Mouse (Mus musculus) 3134 (cell line): ENCODE measurements around the gene Gm49380.

Experiments used
- DNase-seq: peaks from one replicate; pipeline ENCODE4 v3.0.0-alpha.2; 2011; ENCODE audit warnings: low spot score; ENCODE audit not compliant: insufficient read length; ENCODE audit errors: extremely low read depth

The Gm49380 gene

DNA sequence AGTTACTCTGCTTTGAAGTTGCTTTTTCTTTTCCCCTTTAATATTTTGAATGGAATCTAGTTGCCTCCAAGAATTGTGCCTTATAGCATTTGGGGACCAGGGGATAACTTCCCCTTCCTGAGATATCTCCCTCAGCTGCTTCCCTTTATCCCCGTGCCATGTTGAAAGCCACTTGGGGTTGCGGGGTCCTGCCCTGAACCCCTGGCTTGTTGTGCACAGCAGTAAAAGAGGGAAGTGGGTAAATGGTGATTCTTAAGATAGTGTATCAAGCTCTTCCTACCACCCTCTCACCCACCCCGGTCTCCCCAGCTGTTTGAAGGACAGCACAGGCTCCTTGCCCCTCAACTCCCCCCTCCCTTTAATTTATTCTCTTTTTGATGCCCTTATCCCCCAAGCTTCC, 18.6 kb downstream of the Gm49380 start:
- no peak for DNase-seq

DNA sequence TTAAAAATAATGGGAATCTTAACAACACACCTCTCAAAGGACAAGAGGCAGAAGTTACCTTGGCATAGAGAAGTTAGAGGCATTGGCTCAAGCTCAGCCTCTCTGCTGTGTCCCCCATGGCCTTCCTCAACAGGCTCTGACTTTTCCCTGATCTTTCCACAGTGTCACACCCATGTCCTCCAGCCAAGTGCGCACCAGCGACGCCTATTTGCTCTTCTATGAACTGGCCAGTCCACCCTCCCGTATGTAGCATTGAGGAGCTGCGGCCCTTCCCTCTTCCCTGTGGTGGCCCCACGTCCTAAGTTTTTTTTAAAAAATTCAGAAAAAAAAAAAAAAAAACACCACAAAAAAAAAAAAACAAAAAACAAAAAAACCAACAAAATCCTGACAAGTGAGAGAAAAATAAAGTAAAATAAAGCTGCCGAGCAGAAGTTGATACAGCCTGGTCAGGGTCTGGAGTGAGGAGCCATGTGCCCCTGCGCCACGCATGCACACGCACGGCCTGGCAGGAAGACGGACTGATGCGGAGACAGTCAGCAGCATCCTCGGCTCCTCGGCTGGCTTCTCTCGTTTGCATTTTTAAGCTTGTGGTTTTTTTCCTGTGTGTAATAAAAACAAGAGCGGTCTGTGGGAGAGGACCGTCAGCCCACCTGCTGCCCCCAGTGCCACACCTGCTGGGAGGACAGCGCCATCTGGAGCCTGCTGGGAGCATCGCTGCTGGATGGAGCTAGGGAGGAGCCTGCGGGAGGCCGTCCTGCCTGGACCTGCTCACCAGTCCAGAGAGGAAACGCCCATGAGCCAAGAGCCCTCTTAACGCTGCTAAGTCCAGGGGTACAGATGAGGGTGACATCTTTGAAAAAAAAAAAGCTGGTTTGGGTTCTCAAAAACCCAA, 19.4 kb downstream of the Gm49380 start:
- DNase-seq, result no peak

DNA sequence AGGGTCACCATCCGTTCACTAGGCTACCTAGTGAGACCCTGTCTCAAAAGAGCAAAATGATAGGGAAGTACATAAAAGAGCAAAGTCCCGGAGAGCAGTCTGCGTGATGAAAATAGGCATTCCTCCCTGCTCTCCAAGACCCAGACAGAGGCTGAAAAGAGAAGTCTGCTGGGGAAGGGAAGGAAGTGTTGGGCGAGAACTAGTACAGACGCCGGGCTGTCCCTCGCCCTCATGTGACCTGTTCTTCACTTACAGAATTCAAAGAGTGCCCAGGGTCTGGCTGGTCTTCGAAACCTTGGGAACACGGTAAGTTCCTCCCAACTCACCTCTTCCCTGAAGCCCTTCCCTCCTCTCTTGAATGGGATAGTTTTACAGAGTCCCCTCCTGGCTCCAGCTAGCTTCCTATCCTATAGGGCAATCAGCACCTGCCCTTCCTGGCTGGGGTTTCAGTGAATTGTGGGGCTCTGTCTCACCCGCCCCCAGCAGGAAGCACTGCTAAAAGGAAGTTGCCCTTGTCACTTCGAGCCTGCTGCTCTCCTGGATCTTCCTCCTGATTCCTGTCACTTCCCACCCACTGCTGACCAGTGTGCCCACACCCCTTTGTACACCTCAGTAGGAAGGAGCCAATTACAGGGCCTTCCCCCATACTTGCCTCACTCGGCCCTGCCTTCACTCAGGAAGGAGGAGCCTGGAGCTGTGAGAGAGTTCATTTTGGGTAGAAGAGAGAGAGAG, 24.3 kb downstream of the Gm49380 start:
- no peak for DNase-seq

DNA sequence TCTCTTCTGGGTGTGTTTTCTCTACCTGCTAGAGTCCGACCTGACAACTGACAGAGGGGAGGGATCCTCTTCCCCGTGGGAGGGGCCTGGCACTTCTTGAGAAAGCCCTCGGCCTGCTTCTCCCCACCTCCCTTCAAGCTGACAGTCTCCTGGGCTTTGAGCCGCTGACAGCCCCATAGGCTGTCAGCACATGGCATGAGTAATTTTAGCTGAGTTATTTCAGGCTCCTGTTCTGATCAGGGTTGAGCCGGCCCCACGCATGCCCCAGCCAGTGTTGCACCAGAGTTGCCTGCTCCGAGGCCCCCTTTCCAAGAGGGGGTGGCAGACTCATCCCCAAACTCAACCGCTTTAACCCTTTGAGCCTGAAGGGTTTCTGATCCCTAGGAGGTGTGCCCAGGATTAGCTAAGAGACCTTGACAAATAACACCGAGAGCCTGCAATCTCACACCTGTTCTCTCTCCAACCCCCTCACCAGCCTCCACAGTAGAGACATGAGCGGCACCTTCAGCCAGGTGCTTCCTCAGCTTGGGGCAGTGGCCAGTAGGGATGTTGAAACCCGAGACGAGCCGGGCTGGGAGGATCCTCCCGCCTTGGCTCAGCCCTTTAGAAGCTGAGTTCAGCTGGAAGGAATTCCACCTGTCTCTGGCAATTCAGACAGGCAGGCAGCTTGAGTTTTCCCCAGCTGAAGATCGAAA, 25.4 kb downstream of the Gm49380 start:
- DNase-seq, result peak; percentile 54

DNA sequence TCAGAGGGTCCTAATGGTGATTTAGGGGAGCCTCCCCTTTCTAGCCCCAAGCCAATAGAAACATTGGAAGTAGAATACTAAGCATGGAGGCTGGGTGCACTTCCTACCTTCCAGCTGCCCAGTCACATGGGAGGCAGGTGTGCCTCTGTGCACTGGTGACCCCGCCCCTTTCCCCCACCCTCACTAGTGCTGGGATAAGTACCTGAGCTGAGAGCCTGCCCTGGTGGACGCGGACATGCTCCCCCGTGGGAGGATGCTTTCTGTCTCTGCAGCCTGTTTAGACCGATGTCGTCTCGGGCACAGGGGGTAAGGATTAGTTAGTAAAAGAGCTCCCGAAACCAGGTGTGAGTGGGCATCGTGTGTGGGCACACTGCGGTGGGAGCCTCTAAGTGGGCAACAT, 26.3 kb downstream of the Gm49380 start:
- DNase-seq, result no peak

DNA sequence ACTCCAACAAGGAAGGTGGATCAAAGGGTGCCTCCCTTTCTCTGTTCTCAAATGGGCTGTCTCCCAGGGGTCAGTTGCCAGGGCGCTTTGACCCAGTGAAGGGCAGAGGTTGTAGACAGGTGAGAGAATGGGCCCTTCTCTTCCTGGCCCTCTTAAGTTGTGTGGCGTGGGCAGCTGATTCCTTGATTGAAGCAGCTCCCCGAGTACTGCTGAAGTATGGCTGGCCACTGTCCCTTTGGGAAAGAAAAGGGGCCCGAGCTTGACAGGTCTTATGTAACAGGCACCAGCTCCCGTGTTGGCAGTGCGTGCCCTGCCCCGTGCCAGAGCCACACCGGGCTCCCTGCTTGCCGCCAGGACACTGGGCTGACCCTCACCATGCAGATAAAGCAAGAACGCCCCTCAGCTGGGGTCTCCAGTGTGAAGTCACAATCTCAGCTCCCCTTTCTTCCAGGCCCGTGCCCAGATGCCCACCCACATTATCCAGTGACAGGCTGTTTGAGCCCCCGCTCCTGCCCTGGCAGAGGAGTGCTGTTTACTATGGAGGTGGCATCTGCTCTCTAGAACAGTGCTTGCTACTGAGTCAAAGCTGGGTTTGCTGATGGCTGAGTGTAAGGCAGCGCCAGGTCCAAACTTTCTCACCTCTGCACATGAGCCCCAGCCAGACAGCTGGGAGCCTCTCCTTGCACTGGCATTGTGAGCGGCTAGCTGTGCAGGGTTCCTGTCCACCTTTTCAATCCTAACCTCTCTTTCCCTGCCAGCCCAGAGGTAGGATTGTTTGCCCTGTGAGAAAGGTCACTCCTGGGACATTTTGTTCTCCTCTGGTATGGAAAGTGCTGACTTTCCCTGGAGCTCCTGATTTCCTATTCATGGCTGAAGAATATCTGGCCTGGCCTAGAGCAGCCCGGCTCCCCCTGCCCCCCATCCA, 27.3 kb downstream of the Gm49380 start:
- DNase-seq, result no peak

DNA sequence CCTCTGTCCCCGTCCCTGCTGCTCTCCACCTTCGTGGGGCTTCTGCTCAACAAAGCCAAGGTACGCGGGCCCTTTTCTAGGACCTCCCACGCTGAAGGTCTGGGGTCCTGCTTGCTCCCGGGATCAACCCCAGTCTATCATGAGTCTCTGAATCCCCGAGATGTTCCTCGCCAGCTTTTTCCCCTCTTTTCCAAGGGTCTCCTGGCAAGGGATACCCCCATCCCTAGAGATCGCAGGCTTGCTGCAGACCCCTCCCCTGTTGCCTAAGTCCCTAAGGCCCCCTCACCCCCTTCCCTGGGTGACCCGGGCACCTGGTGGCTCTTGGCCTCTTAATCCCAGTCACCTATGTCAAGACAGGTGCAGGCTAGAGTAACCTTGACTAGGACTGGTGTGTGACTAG, 28.0 kb downstream of the Gm49380 start:
- no peak for DNase-seq

DNA sequence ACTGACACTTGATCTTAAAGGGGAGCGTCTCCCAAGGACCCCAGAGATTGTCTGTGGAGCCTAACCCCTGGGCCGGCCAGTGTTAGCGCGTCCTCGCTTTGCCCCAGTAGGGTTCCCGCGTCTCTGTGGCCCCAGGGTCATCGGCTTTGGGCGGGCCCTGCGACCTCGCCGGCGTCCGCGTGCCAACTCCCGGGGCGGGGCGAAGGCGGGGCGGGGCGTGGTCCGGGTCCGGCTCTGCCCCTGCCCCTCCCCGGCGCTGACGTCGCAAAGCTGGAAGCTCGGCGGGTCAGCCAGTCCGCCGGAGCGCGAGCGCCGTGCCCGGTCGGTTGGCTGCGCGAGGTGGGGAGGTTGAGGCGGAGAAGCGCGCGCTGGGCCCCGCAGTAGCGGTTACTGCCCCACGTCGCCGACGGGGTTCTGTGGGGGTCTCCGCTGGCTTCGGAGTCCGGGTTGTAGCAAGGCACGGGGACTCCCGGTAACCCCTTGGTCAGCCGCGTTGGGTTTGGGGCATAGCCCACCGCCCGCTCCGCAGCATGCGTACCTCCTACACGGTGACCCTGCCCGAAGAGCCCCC, 28.6 kb downstream of the Gm49380 start:
- DNase-seq, result peak; percentile 58

DNA sequence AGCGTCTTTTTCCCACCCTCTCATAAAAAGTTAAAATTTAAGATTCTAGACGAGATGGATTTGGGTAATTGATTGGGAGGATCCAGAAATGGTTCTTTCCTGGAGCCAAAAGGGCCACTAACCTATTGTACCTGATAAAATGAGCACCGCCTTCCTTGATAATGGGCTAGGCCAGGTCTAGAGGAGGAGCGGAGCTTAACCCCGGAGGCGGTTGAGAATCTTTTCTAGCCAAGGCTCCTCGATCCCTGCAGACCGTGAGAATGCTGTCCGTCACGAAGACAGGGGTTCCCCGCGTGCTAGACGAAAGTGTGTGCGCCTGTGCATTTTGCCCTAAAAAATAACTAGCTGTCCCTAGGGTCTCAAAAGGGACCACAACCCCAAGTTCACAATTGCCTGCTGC, 29.1 kb downstream of the Gm49380 start:
- DNase-seq, result no peak

DNA sequence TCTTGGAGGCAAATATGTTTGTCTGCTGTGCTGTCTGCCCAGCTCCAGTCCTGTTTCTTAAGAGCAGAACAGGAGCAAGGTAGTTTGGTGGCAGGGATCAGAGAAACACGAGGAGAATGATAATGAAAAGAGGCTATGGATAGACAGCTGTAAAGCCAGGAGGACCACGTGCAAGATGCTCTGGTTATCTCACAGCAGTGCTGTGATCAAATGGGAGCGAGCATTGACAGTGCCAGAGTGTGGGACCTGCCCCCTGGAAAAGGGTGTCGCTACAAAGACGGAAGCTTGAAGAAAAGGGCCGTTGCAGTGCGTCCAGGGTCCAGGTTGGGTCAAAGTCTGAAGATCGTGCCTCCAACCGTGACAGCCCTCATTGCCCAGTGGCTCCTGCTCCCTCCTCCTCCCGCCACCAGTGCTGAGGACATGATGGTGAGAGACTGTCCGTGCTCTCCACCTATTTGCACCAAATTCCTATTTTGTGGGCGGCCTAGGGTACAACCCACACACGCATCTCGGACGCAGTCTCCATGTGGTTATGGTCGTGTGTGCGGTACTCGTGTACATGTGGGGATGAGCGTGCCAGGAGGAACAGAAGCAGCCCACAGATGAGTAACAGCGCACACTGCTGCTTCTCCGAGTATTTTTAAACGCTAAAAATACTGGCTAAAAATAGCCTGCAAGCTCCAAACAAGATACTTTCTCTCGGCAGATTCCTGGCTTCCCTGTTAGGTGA, 29.7 kb downstream of the Gm49380 start:
- no peak for DNase-seq

DNA sequence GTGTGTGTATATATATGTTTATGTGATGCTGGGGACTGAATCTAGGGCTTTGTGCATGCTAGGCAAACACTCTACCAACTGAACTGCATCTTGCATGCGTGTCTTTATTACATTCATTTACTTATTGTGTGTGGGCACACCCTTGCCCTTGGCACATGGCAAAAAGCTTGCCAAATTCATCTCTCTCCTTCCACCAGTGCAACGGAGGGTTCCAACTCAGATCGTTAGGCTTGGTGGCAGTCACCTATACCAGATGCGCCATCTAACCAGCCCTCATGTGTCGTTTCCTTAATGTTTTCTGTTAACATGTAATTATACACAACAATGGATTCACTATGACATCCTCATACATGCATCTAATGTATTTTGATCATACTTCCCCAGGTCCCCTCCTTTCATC, 31.0 kb downstream of the Gm49380 start:
- DNase-seq, result no peak

DNA sequence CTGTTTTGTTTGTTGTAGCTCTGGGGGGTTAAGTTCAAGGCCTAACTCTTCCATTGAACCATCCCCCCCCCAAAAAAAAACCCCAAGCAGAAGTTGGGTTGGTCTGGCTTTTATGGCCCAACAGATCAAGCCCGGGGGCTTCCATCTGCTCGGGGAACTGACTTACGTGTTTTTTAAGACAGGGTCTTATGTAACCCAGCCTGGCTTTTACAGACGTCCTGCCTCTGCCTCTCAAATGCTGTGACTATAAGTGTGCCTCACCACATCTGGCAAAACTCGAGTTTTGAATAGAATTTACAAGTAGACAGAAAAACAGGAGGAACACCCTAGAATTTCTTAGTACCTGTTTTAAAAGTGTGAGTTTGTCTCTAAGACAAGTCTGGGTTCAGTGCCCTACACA, 31.7 kb downstream of the Gm49380 start:
- DNase-seq, result no peak

DNA sequence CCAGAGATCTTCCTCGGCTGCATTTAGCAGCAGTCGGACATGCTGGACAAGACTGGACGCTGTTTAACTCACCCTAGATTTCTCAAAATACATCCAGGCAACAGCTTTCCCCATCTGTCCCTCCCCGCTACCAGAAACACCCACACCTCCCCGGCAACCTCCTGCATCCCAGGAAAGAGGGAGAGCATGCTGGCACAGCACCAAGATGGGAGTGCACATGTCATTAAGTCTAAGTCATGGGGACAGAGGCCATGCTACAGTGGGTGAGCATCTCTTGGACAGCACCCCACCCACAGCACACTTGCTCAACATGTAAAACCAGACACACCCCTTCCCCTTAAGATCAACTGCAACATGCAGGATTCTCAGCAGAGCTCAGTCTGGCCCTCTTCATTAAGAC, 32.3 kb downstream of the Gm49380 start:
- DNase-seq, result no peak

DNA sequence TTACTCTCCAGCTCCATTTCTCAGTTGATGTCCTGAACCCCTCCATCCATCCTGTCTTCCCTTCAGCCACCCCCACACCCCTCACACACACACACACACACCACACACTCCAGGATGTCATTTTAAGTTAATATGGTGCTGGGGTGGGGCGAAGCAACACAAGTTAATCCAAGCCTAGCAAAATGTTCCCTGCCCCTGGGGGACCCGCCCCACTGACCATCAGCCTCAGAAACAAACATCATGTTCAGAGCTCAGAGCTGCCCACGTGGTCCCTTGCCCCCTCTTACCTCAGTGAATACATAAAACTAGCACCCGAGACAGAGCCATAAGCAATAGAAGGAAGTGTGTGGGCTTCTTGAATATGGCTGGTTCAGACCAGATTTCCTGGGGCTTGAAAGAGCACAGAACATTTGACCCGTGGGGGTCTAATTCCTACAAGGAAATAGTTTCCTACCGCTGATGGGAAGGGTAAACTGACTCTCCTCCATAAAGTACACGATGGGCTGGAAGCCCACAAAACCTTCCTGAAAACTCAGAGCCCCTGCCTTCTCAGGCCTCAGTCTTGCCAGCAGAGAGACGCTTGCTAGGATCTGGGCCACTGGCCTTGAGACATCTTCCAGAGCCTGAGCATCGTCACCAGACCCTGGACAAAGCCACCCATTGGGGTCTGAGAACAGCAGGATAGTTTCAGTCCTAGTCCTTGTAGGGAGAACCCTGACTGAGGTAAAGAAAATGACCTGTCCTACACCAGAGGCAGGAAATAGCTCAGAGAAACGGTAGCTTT, 33.1 kb downstream of the Gm49380 start:
- DNase-seq, result no peak

DNA sequence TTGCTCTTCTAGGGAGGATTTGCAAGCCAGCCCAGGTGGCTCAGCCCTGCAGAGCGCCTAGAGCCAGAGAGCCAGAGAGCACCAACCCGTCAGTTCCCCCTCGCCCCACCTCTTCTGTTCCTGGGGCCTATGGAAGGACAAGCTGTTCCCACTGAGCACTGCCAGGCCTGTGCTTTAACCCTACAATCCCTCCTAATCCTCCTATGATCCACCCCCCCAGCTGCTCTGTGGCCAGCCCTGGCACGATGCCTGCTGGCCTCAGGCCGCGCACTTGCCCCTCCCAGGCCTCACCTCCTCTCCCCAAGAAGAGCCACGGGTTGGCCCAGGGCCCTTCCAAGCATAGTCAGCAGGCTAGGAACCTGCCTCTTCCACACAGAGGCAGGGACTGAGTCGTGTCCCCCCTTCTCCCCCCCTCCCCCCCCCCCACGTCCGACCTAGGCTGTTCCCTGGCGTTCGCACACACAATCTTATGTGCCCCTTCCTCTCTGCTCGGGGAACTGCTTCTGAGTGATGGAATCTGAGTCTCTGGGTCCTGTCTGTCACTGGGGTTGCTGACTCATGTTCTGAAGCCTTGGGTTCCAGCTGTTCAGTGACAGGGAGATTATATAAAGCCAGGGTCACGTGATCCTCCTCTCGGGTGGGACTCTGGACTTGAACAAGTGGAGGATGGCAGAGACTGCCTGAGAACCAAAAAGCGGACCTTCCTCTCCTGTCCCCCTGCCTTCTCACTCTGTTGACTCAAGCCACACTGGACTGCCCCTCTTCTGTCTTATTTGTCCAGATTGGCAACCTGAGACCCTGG, 34.1 kb downstream of the Gm49380 start:
- DNase-seq, result peak; percentile 98

DNA sequence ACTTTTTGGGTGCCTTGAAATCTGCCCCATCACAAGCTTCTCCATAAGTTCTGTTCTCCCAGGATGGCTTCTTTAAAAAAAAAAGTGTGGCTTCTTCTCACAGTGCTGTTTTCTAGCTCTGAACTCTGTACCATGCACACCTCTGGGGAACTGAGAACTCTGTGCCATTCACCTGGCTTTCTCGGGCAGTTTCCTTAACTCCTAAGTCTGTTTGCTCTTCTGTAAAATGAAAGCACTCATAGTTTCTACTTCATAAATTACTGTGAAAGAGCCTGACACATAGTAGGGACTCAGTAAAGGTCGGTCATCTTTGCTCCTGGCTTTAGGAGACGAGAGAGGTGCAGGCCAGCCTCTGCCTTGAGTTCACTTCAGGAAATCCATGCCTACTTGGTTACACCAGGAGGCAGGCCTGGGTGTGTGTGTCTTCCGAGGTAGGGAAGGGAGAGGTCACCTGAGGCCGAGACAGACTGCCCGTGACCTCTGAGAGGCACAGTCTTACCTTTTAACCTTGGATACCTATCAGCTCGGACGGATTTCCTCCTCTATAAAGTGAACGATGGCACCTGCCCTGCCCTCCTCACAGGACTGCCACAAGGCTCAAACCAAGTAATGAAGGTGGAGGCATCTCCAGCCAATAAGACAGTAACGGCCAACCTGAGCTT, 35.0 kb downstream of the Gm49380 start:
- no peak for DNase-seq

DNA sequence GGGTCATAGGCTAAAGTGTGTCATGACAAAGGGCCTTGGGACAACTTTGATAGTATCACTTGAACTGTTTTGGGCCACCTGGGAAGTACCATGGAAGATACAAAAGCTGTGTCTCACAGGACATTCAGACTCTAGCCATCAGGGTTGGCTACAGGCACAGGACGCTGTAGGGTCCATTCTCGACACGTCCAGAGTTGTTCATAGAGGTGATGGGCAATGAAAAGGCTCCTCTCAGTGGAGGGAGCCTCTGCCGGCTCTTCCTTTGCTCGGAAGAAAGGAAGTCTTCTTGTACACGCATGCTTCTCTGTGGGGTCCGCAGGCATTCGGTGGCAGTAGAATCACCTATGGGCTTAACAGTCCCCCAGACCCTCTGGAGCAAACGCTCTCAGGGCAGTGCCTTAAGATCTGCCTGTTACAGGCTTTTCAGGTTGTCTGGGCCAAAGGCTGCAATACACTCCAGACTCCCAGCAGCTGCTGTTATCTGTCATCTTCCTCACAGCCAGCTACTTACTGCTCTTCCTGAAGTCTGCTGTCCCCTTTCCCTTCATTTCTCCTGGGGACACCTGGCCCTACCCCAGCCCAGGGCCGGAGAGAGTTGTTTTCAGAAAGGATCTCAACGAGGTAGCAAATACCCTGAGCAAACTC, 35.9 kb downstream of the Gm49380 start:
- DNase-seq, result no peak
